Mouse (Mus musculus) liver, embryonic 11.5 days (tissue): ENCODE measurements at regions not wholly inside any gene's neighbourhood (a gene's known extent, or its start where the extent isn't known, plus 50 kb on each side); places are given as distances from the start of the nearest gene placed in this dataset.

Experiments
- ATAC-seq: fragments of 200-750 bp; cut with Nextera tagmentation; replicated peaks from 2 replicates; pipeline ENCODE4 v1.8.0; 2017; ENCODE audit warnings: moderate number of reproducible peaks, mild to moderate bottlenecking, moderate TSS enrichment, moderate library complexity; ENCODE audit not compliant: low FRiP score
- DNase-seq: peaks from one replicate; pipeline ENCODE4 v3.0.0-alpha.2; 2017; ENCODE audit warnings: low spot score
- H3K27ac ChIP-seq: fragments of 300-500 bp; sonication (generic); 2 replicates; pipeline ENCODE4 v1.5.1; 2014; ENCODE audit warnings: mild to moderate bottlenecking, low read depth, low read length, control low read depth
- H3K27me3 ChIP-seq: fragments of 300-500 bp; sonication (generic); replicated peaks from 2 replicates; pipeline ENCODE4 v1.6.1; 2014; ENCODE audit warnings: low read length, mixed read lengths; ENCODE audit not compliant: control insufficient read depth, insufficient read depth
- H3K36me3 ChIP-seq: fragments of 300-500 bp; sonication (generic); 2 replicates; pipeline ENCODE4 v1.6.1; 2014; ENCODE audit warnings: mild to moderate bottlenecking, low read length, moderate library complexity, mixed read lengths; ENCODE audit not compliant: control insufficient read depth, insufficient read depth
- H3K4me1 ChIP-seq: fragments of 300-500 bp; sonication (generic); replicated peaks from 2 replicates; pipeline ENCODE4 v1.6.1; 2014; ENCODE audit warnings: low read length, mixed read lengths; ENCODE audit not compliant: control insufficient read depth, insufficient read depth
- H3K4me2 ChIP-seq: fragments of 300-500 bp; sonication (generic); 2 replicates; pipeline ENCODE4 v1.6.1; 2014; ENCODE audit warnings: mild to moderate bottlenecking, control low read depth, moderate library complexity
- H3K4me3 ChIP-seq: fragments of 300-500 bp; sonication (generic); 2 replicates; pipeline ENCODE4 v1.5.1; 2014; ENCODE audit warnings: low read depth, low read length, control low read depth
- H3K9ac ChIP-seq: fragments of 300-500 bp; sonication (generic); 2 replicates; pipeline ENCODE4 v1.6.1; 2014; ENCODE audit warnings: low read depth, low read length, control low read depth
- H3K9me3 ChIP-seq: fragments of 300-500 bp; sonication (generic); 2 replicates; pipeline ENCODE4 v1.6.1; 2016; ENCODE audit warnings: low read length, inconsistent platforms, mixed read lengths; ENCODE audit not compliant: control insufficient read depth
- WGBS: fragments of 180-500 bp; shearing (Covaris S2); extraction: QIAGEN DNeasy Blood & Tissue Kit; methylation state at CpG from one replicate; pipeline ENCODE4 v1.1.7; 2014; 5-methylcytosine and 5-hydroxymethylcytosine counted together

- ATAC-seq (no peak), DNase-seq (no peak)
- H3K27me3 ChIP-seq = no peaks in the 10 kb centered on the region
- H3K4me1 ChIP-seq = peaks cover 10% of the 10 kb centered on the region
- no peak overlapping the region for H3K4me2 ChIP-seq
- H3K9me3 ChIP-seq = no peaks in the 10 kb centered on the region
- no peak overlapping the region for H3K4me3 ChIP-seq
- no peak overlapping the region for H3K9ac ChIP-seq
- 75% methylated on average over 22 of the region's 22 CpGs for WGBS
- no peaks in the 10 kb centered on the region for H3K36me3 ChIP-seq
- H3K27ac ChIP-seq = no peak overlapping the region
These were observed 93.0 kb upstream of the Hmcn1 start for GRCm38 (mm10) chr1:151086111-151086859.

- no peak overlapping the region for H3K4me3 ChIP-seq
- no peaks in the 10 kb centered on the region for H3K27me3 ChIP-seq
- peaks cover 9% of the 10 kb centered on the region; the same call in 1 of the 2 replicates for H3K4me1 ChIP-seq
- H3K27ac ChIP-seq = no peak overlapping the region
- DNase-seq = no peak
- no peak for ATAC-seq
- 54% methylated on average over 8 of the region's 8 CpGs for WGBS
- no peaks in the 10 kb centered on the region for H3K9me3 ChIP-seq
- H3K9ac ChIP-seq = no peak overlapping the region
- no peak overlapping the region for H3K4me2 ChIP-seq
- H3K36me3 ChIP-seq = no peaks in the 10 kb centered on the region
These were observed 94.0 kb upstream of the Hmcn1 start for GRCm38 (mm10) chr1:151087151-151087660.

- ATAC-seq = no peak
- Histone ChIP-seq H3K36me3 (no peaks in the 10 kb centered on the region), H3K27ac (no peak overlapping the region), H3K4me3 (no peak overlapping the region), H3K4me2 (no peak overlapping the region), H3K27me3 (no peaks in the 10 kb centered on the region), H3K9me3 (no peaks in the 10 kb centered on the region), H3K4me1 (peaks cover 9% of the 10 kb centered on the region; the same call in 1 of the 2 replicates), H3K9ac (no peak overlapping the region)
- WGBS = 78% methylated on average over 14 of the region's 14 CpGs
- no peak for DNase-seq
These were observed 94.4 kb upstream of the Gm47985 start for GRCm38 (mm10) chr1:151087811-151088511.

- WGBS = 73% methylated on average over 11 of the region's 11 CpGs
These were observed 93.7 kb upstream of the Gm47985 start for GRCm38 (mm10) chr1:151088535-151089125.

GRCm38 (mm10) chr1:151092035-151092434 is 90.3 kb upstream of the Gm47985 start:
- H3K9me3 ChIP-seq = no peaks in the 10 kb centered on the region
- H3K27ac ChIP-seq = no peak overlapping the region
- ATAC-seq = no peak
- H3K9ac ChIP-seq = no peak overlapping the region
- no peak overlapping the region for H3K4me3 ChIP-seq
- no peaks in the 10 kb centered on the region for H3K36me3 ChIP-seq
- whole genome bisulfite sequencing = 77% methylated on average over 4 of the region's 4 CpGs
- no peak for DNase-seq
- H3K4me2 ChIP-seq = no peak overlapping the region
- no peaks in the 10 kb centered on the region for H3K27me3 ChIP-seq
- peaks cover 22% of the 10 kb centered on the region for H3K4me1 ChIP-seq

More at GRCm38 (mm10) chr1:151088535-151089125, 93.7 kb upstream of the Gm47985 start:
- no peak overlapping the region for H3K9ac ChIP-seq
- ATAC-seq (no peak), DNase-seq (no peak)
- no peaks in the 10 kb centered on the region for H3K36me3 ChIP-seq
- no peak overlapping the region for H3K4me3 ChIP-seq
- no peak overlapping the region for H3K4me2 ChIP-seq
- H3K27me3 ChIP-seq = no peaks in the 10 kb centered on the region
- peaks cover 9% of the 10 kb centered on the region; the same call in 1 of the 2 replicates for H3K4me1 ChIP-seq
- H3K27ac ChIP-seq = no peak overlapping the region
- H3K9me3 ChIP-seq = no peaks in the 10 kb centered on the region

- ATAC-seq (peak; percentile 86), DNase-seq (no peak)
- peak overlapping the region; percentile 64 for H3K4me2 ChIP-seq
- H3K27ac ChIP-seq = peak overlapping the region; percentile 81
- H3K4me1 ChIP-seq = peaks cover 19% of the 10 kb centered on the region
- WGBS = 51% methylated on average over 10 of the region's 10 CpGs
- H3K36me3 ChIP-seq = no peaks in the 10 kb centered on the region
- no peaks in the 10 kb centered on the region for H3K27me3 ChIP-seq
- peak overlapping the region; percentile 50; the same call in 1 of the 2 replicates for H3K9ac ChIP-seq
- H3K4me3 ChIP-seq = peak overlapping the region; percentile 21; the same call in 1 of the 2 replicates
- no peaks in the 10 kb centered on the region for H3K9me3 ChIP-seq
These were observed 86.8 kb upstream of the Gm47985 start for GRCm38 (mm10) chr1:151095344-151096050.

GRCm38 (mm10) chr1:151096079-151096478 is 86.3 kb upstream of the Gm47985 start:
- WGBS = 6% methylated on average over 9 of the region's 9 CpGs

GRCm38 (mm10) chr1:151097506-151097905 is 84.8 kb upstream of the Gm47985 start:
- ATAC-seq (no peak), DNase-seq (no peak)
- Histone ChIP-seq H3K27me3 (no peaks in the 10 kb centered on the region), H3K4me3 (no peak overlapping the region), H3K4me2 (no peak overlapping the region), H3K9ac (no peak overlapping the region), H3K27ac (no peak overlapping the region; the same call in 1 of the 2 replicates), H3K9me3 (no peaks in the 10 kb centered on the region), H3K36me3 (no peaks in the 10 kb centered on the region), H3K4me1 (peaks cover 28% of the 10 kb centered on the region)
- WGBS = 79% methylated on average over 1 of the region's 1 CpGs

More at GRCm38 (mm10) chr1:151096079-151096478, 86.3 kb upstream of the Gm47985 start:
- no peaks in the 10 kb centered on the region for H3K9me3 ChIP-seq
- DNase-seq (no peak), ATAC-seq (peak; percentile 90)
- no peak overlapping the region for H3K9ac ChIP-seq
- no peaks in the 10 kb centered on the region for H3K27me3 ChIP-seq
- peak overlapping the region; percentile 64 for H3K4me2 ChIP-seq
- H3K4me3 ChIP-seq = peak overlapping the region; percentile 21; the same call in 1 of the 2 replicates
- H3K36me3 ChIP-seq = no peaks in the 10 kb centered on the region
- peak overlapping the region; percentile 81 for H3K27ac ChIP-seq
- H3K4me1 ChIP-seq = peaks cover 19% of the 10 kb centered on the region
